8 mouse cellular contexts compared by ENCODE assay signal in the genomic region with DNA sequence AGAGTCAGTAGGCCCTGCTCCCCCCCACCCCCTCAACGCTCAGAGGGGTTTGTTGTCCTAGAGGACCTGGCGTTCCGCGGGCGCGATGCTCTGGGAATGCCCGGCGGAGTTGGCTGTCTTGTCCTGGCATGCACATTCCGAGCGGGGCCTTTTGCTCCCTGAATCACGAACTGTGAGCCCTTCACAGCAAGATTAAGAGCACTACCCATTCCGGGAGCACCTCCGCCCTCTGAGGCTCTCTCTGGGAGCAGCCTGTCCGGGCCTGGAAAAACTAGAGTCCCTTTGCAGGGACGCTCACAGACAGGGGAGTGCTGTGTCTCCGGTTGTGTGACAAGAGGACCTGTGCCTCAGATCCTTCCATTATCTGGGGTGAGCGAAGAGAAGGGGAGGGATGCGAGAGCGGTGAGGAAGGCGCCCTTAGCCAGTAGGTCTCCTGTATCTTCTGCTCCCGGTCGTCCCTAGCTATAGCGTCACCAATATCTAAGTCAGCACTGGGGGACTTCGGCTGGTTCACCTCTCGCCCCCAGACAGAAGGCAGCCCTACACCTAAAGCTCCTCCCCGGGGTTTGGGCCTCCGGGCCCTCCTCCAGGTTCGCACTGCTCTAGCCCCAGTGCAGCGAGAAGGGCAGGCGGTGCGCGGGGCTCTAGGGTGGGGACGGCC. TPM values are rescaled to one million over a fixed set of nuclear protein-coding genes. Genes with fewer than 3 reads are reported as not detected.
DNase-seq lines count a peak whose midpoint lies in the region; ATAC-seq and TF ChIP-seq lines count a peak whose summit lies in the region.

No protein-coding gene starts in this region.

- no peak; the same call in 1 of the 2 replicates for ATAC-seq in forebrain, postnatal 0 days
- ATAC-seq in limb, embryonic 15.5 days (ENCODE audit: insufficient number of reproducible peaks, low FRiP score, low TSS enrichment, low read depth): no peak
- ATAC-seq in neural tube, embryonic 15.5 days (ENCODE audit: low FRiP score): peak; percentile 4; the same call in 1 of the 2 replicates

- no peaks in the 10 kb centered on the region for H3K9me3 ChIP-seq in forebrain, postnatal 0 days (ENCODE audit: low read length)
- no peaks in the 10 kb centered on the region for H3K9me3 ChIP-seq in limb, embryonic 15.5 days
- H3K9me3 ChIP-seq in neural tube, embryonic 15.5 days (replicated peaks): no peaks in the 10 kb centered on the region

- H3K36me3 ChIP-seq in forebrain, postnatal 0 days (ENCODE audit: insufficient read depth): peaks cover 9% of the 10 kb centered on the region; the same call in 1 of the 2 replicates
- peaks cover 13% of the 10 kb centered on the region for H3K36me3 ChIP-seq in limb, embryonic 15.5 days
- H3K36me3 ChIP-seq in neural tube, embryonic 15.5 days: peaks cover 11% of the 10 kb centered on the region

- peak overlapping the region; percentile 57 for H3K4me2 ChIP-seq in forebrain, postnatal 0 days (ENCODE audit: low read depth)
- H3K4me2 ChIP-seq in limb, embryonic 15.5 days: peak overlapping the region; percentile 86
- H3K4me2 ChIP-seq in neural tube, embryonic 15.5 days: peak overlapping the region; percentile 64

- H3K9ac ChIP-seq in forebrain, postnatal 0 days: peak overlapping the region; percentile 40
- peak overlapping the region; percentile 46 for H3K9ac ChIP-seq in limb, embryonic 15.5 days
- peak overlapping the region; percentile 28; the same call in 1 of the 2 replicates for H3K9ac ChIP-seq in neural tube, embryonic 15.5 days (replicated peaks)

- 0 out of 2 replicates have a peak, but pooled peaks cover 7% of the 10 kb centered on the region for H3K4me1 ChIP-seq in forebrain, postnatal 0 days (ENCODE audit: insufficient read depth)
- H3K4me1 ChIP-seq in limb, embryonic 15.5 days: peaks cover 49% of the 10 kb centered on the region
- peaks cover 52% of the 10 kb centered on the region for H3K4me1 ChIP-seq in neural tube, embryonic 15.5 days

- no peak for TF ChIP-seq CTCF in gastrocnemius, adult 2 months (IDR thresholded peaks at IDR 0.05)
- TF ChIP-seq CTCF in forebrain, postnatal 0 days (IDR thresholded peaks at IDR 0.05; ENCODE audit: low read depth): 0 out of 2 replicates have a peak, but pooled peaks have one; percentile 7

- no peak for DNase-seq in gastrocnemius, adult 2 months
- DNase-seq in gastrocnemius, postnatal 36 days: no peak
- peak; percentile 27 for DNase-seq in MEL-GATA-1-ER (ENCODE audit: extremely low read depth, low read depth)
- DNase-seq in forebrain, postnatal 0 days: peak; percentile 29
- no peak for DNase-seq in cerebellum, adult 9-10 months
- no peak for DNase-seq in right cerebral cortex, adult 18-20 months

- peak overlapping the region; percentile 80 for H3K4me3 ChIP-seq in gastrocnemius, adult 2 months
- peak overlapping the region; percentile 28 for H3K4me3 ChIP-seq in forebrain, postnatal 0 days (ENCODE audit: low read depth, low read length)
- H3K4me3 ChIP-seq in limb, embryonic 15.5 days: peak overlapping the region; percentile 53
- H3K4me3 ChIP-seq in neural tube, embryonic 15.5 days (replicated peaks): peak overlapping the region; percentile 38

- peaks cover 48% of the 10 kb centered on the region for H3K27me3 ChIP-seq in forebrain, postnatal 0 days (ENCODE audit: insufficient read depth, low read length)
- H3K27me3 ChIP-seq in limb, embryonic 15.5 days: peaks cover 66% of the 10 kb centered on the region
- H3K27me3 ChIP-seq in neural tube, embryonic 15.5 days (replicated peaks): peaks cover 84% of the 10 kb centered on the region

- 3% methylated on average over 33 of the region's 33 CpGs for WGBS in forebrain, postnatal 0 days
- WGBS in limb, embryonic 15.5 days: 1% methylated on average over 33 of the region's 33 CpGs
- under 1% methylated on average over 33 of the region's 33 CpGs for WGBS in neural tube, embryonic 15.5 days

- intact Hi-C loops in gastrocnemius, adult 2 months (cut with DNase I): no loop called here
- intact Hi-C loops in gastrocnemius, postnatal 36 days (cut with DNase I): loop anchor here (5.0 kb wide), 2 partner anchors 100 to 195 kb away; no protein-coding TSS in a partner anchor

- peak overlapping the region; percentile 87 for H3K27ac ChIP-seq in gastrocnemius, adult 2 months
- H3K27ac ChIP-seq in forebrain, postnatal 0 days (ENCODE audit: low read depth, low read length): peak overlapping the region; percentile 1; the same call in 1 of the 2 replicates
- H3K27ac ChIP-seq in limb, embryonic 15.5 days: peak overlapping the region; percentile 73
- H3K27ac ChIP-seq in neural tube, embryonic 15.5 days (replicated peaks): no peak overlapping the region; the same call in 1 of the 2 replicates

RNA-seq across cellular contexts. Expression of gene Arhgap27, which starts 0.8 kb away (rescaled TPM):
- total RNA-seq in gastrocnemius, adult 2 months (2021): 1 to 10 TPM; 6.0 to 8.8 TPM
- 1 to 10 TPM; 4.6 to 4.8 TPM for total RNA-seq in gastrocnemius, postnatal 36 days (2021)
- 4.2 and 5.6 TPM in 2 replicates for total RNA-seq in forebrain, postnatal 0 days (2014; rRNA removed)
- 3.2 and 4.8 TPM in 2 replicates for polyA plus RNA-seq in forebrain, postnatal 0 days (2015; fragmentation: Nextera tagmentation; extraction: Ambion mirVana)
- polyA plus RNA-seq in limb, embryonic 15.5 days (2015; fragmentation: Nextera tagmentation; extraction: Ambion mirVana): 11.7 and 14.0 TPM in 2 replicates
- polyA plus RNA-seq in neural tube, embryonic 15.5 days (2015; fragmentation: Nextera tagmentation; extraction: Ambion mirVana): 6.3 and 8.3 TPM in 2 replicates

RNA-seq across cellular contexts. Expression of gene Plekhm1, which starts 49.8 kb away (rescaled TPM):
- total RNA-seq in gastrocnemius, adult 2 months (2021): 10 to 100 TPM; 12.3 to 13.7 TPM
- 10 to 100 TPM; 10.6 to 11.8 TPM for total RNA-seq in gastrocnemius, postnatal 36 days (2021)
- total RNA-seq in forebrain, postnatal 0 days (2014; rRNA removed): 4.2 and 7.1 TPM in 2 replicates
- polyA plus RNA-seq in forebrain, postnatal 0 days (2015; fragmentation: Nextera tagmentation; extraction: Ambion mirVana): 5.3 and 5.7 TPM in 2 replicates
- 8.4 and 8.6 TPM in 2 replicates for polyA plus RNA-seq in limb, embryonic 15.5 days (2015; fragmentation: Nextera tagmentation; extraction: Ambion mirVana)
- 8.2 and 8.9 TPM in 2 replicates for polyA plus RNA-seq in neural tube, embryonic 15.5 days (2015; fragmentation: Nextera tagmentation; extraction: Ambion mirVana)

Comparison
In these comparisons a context has a peak if more than half of its experiments do, and no peak if none do; other contexts are left out.
1. DNase-seq: peak in MEL-GATA-1-ER (single experiment) and forebrain, postnatal 0 days (single experiment); none in gastrocnemius, adult 2 months (single experiment), gastrocnemius, postnatal 36 days (0 of 2), cerebellum, adult 9-10 months (single experiment) and right cerebral cortex, adult 18-20 months (single experiment).
2. H3K4me3 ChIP-seq: peak in every context shown above with its lines; median percentile 80 in gastrocnemius, adult 2 months; 53 in limb, embryonic 15.5 days; 38 in neural tube, embryonic 15.5 days; 28 in forebrain, postnatal 0 days.
3. Peak in every context shown above with its lines, with median percentiles within 50 percentile points of each other: H3K4me2 ChIP-seq and H3K9ac ChIP-seq.